Mouse (Mus musculus) embryonic facial prominence, embryonic 14.5 days (tissue): ENCODE data around the gene Macrod2. TPM values are rescaled to one million over a fixed set of nuclear protein-coding genes. Genes with fewer than 3 reads are reported as not detected.

Experiments used
- ATAC-seq: fragments of 200-750 bp; cut with Nextera tagmentation; 2 replicates; pipeline ENCODE4 v1.8.0; 2017; ENCODE audit warnings: low read depth, moderate number of reproducible peaks, moderate TSS enrichment
- DNase-seq: peaks from one replicate; pipeline ENCODE4 v3.0.0-alpha.2; 2015; ENCODE audit warnings: low spot score
- H3K27ac ChIP-seq: fragments of 300-500 bp; sonication (generic); replicated peaks from 2 replicates; pipeline ENCODE4 v1.5.1; 2014; ENCODE audit warnings: low read depth, mild to moderate bottlenecking, low read length, moderate library complexity
- H3K27me3 ChIP-seq: fragments of 300-500 bp; sonication (generic); replicated peaks from 2 replicates; pipeline ENCODE4 v1.6.1; 2014; ENCODE audit warnings: low read length; ENCODE audit not compliant: control insufficient read depth, insufficient read depth
- H3K36me3 ChIP-seq: fragments of 300-500 bp; sonication (generic); 2 replicates; pipeline ENCODE4 v1.6.1; 2014; ENCODE audit warnings: low read length, mixed read lengths; ENCODE audit not compliant: control insufficient read depth, insufficient read depth
- H3K4me1 ChIP-seq: fragments of 300-500 bp; sonication (generic); 2 replicates; pipeline ENCODE4 v1.6.1; 2014; ENCODE audit warnings: antibody characterized with exemption, low read length; ENCODE audit not compliant: control insufficient read depth, insufficient read depth
- H3K4me2 ChIP-seq: fragments of 300-500 bp; sonication (generic); 2 replicates; pipeline ENCODE4 v1.6.1; 2014; ENCODE audit warnings: low read depth, mild to moderate bottlenecking, low read length, moderate library complexity, mixed read lengths
- H3K4me3 ChIP-seq: fragments of 300-500 bp; sonication (generic); 2 replicates; pipeline ENCODE4 v1.5.1; 2014; ENCODE audit warnings: low read depth, mild to moderate bottlenecking, low read length
- H3K9ac ChIP-seq: fragments of 300-500 bp; sonication (generic); 2 replicates; pipeline ENCODE4 v1.6.1; 2014; ENCODE audit warnings: low read depth, mild to moderate bottlenecking, low read length, moderate library complexity, mixed read lengths
- H3K9me3 ChIP-seq: fragments of 300-500 bp; sonication (generic); 2 replicates; pipeline ENCODE4 v1.6.1; 2016; ENCODE audit warnings: low read length; ENCODE audit not compliant: control insufficient read depth
- WGBS: fragments of 180-500 bp; shearing (Covaris S2); extraction: QIAGEN DNeasy Blood & Tissue Kit; methylation state at CpG from one replicate; pipeline ENCODE4 v1.1.7; 2014; 5-methylcytosine and 5-hydroxymethylcytosine counted together
- polyA plus RNA-seq: library from polyadenylated mRNA; unstranded; fragments of >200 nt; fragmentation: Nextera tagmentation; extraction: Ambion mirVana; gene quantifications from 2 replicates; pipeline ENCODE4 v1.2.1, GENCODE M21; 2014

Gene Macrod2
- polyA plus RNA-seq, 1 experiment from 2014 or later, result 29.2 TPM

DNA sequence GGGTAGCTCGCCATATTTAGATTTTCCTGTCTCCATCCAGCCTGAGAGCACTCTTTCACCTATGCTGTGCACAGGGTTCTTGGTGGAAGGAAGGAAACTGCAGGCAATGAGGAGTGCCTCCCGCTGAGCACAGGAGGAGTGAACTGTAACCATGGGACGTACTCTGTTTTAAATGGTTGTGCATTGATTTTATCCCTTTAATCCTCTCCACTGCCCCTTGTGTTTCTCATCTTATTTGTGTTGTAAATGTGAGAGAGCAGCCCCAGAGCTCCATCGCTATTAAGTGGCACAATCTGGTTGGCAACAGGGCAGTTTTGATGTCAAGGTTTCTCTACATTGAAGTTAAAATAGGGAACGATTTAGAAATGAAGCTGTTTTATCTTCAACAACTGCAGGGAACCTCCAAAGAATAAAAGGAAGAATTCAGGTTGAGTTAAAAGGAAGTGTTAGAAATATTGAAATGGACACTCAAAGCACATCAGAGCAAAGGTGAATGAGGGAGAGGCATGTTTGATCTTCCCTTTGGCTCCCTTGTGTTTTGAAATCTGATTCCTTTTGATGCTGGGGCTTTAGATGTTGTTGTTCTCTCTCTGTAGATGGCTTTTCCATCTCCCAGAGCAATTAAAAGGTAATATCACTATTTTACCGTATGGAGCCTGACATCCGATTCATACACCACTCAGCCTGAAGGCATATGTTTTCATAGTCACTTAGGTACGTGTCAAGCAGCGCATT is 1467.6 kb downstream of the Macrod2 start:
- H3K27ac ChIP-seq, result no peak overlapping the region
- WGBS, result 46% methylated on average over 9 of the region's 9 CpGs
- H3K4me2 ChIP-seq, result no peak overlapping the region
- no peak overlapping the region for H3K9ac ChIP-seq
- H3K4me3 ChIP-seq, result no peak overlapping the region
- no peaks in the 10 kb centered on the region for H3K27me3 ChIP-seq
- ATAC-seq (no peak), DNase-seq (no peak)
- H3K4me1 ChIP-seq, result no peaks in the 10 kb centered on the region
- H3K36me3 ChIP-seq, result no peaks in the 10 kb centered on the region
- H3K9me3 ChIP-seq, result no peaks in the 10 kb centered on the region

DNA sequence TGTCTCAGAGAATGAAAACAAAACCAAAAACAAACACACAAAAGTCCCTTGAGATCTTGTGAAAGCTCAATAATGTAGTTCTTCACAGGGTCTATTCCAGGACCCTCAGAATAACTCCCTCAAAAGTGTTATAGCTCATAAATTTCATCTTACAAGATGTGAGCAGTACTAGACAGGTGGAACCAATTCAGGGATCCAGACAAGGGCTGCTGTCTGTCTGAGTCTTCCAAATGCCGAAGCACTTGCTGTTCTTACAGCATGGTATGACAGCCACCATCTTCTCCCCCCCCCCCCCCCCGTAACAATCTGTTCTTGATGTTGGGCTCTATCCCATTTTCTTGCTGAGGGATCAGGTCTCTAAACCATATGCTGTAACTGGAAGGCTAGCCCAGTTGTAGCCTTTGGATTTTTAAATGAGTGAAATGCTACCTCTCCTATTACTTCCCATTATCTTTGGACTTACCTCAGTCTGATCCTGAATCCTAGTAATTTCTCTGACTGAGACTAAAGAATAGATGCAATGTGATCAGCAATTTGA is 1468.6 kb downstream of the Macrod2 start:
- H3K4me3 ChIP-seq, result no peak overlapping the region
- H3K4me2 ChIP-seq, result no peak overlapping the region
- H3K27ac ChIP-seq, result no peak overlapping the region
- H3K9me3 ChIP-seq, result no peaks in the 10 kb centered on the region
- H3K36me3 ChIP-seq, result no peaks in the 10 kb centered on the region
- H3K9ac ChIP-seq, result no peak overlapping the region
- WGBS, result 45% methylated on average over 1 of the region's 2 CpGs
- no peaks in the 10 kb centered on the region for H3K27me3 ChIP-seq
- DNase-seq (no peak), ATAC-seq (no peak)
- H3K4me1 ChIP-seq, result no peaks in the 10 kb centered on the region

DNA sequence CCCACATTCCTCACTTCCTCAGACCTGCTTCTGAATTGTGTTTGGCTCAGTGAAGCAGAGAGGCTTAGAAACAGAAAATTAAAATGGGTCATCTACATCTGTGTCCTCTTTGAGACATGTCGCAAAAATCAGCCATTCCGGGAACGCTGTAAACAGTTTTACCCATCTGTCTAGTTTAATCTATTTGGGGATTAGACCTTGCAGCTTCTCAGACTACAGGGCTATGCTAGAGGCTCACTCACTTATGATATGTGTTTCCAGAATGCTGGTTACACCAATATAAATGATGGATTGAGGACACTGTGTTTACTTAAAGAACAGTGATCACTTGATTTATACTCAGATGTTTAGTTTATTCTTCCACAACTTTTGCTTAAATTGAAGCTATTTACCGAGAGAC is 1475.8 kb downstream of the Macrod2 start:
- 62% methylated on average over 4 of the region's 4 CpGs for WGBS
- DNase-seq, result no peak
- H3K4me2 ChIP-seq, result no peak overlapping the region

DNA sequence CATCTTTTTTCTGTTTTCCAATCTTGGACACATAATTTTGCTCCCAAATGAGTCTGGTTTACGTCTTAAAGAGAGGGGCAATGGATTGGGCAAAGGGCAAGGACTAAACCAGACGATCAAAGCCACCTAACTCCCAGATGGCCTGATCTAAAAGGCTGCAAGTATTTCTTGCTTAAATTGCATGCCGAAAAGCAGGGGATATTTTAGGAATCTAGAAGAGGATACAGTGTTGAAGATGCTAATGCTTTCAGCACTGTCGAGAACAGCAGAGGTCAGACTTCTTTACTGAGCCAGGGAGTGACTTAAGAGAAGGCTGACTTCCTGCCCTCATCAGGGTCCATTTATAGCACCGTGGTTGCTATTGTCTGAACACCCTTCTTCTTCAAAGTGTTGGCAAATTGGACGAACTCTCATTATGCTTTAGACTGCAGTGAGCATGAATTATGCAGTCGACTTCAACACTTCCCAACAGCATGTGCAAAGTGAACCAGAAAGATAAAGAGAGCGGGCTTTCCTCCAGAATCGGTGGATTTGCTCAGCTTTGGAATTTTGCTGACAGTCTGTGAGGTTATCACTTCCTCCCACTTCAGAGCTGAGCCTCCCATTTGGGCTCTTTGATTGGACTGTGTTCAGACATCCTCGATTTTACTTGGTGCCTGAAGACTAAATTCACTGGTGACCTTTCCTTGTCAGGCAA is 1481.2 kb downstream of the Macrod2 start:
- ATAC-seq (no peak), DNase-seq (peak; percentile 33)
- Histone ChIP-seq H3K27ac (no peak overlapping the region), H3K9ac (no peak overlapping the region), H3K36me3 (no peaks in the 10 kb centered on the region), H3K27me3 (no peaks in the 10 kb centered on the region), H3K4me3 (no peak overlapping the region), H3K4me1 (peaks cover 17% of the 10 kb centered on the region), H3K4me2 (no peak overlapping the region), H3K9me3 (no peaks in the 10 kb centered on the region)
- 41% methylated on average over 10 of the region's 10 CpGs for WGBS

More for the DNA sequence above, 1475.8 kb downstream of the Macrod2 start:
- no peak overlapping the region for H3K4me3 ChIP-seq
- H3K9ac ChIP-seq, result no peak overlapping the region
- H3K36me3 ChIP-seq, result no peaks in the 10 kb centered on the region
- no peak for ATAC-seq
- 0 out of 2 replicates have a peak, but pooled peaks cover 3% of the 10 kb centered on the region for H3K4me1 ChIP-seq
- H3K9me3 ChIP-seq, result no peaks in the 10 kb centered on the region
- H3K27me3 ChIP-seq, result no peaks in the 10 kb centered on the region
- H3K27ac ChIP-seq, result no peak overlapping the region

DNA sequence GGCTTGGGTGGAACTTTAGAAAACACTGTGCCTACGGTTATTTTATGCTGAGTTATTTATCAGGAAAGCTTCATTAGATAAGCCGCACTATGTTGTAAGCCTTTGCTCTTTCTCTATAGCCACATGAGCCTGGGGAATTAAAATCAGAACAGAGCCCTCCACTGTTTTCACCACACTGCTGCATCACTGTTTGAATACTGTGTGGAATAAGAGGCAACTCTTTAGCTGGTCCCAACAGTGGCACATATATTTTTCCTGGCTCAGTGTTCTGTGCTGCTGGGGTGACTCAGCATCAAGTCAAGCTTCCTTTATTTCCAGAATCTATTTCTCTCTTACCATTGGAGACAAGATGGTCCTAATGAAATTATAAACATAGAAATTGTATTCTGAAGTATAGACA is 1481.8 kb downstream of the Macrod2 start:
- no peak for DNase-seq
- H3K27me3 ChIP-seq, result no peaks in the 10 kb centered on the region
- H3K4me3 ChIP-seq, result no peak overlapping the region
- peaks cover 14% of the 10 kb centered on the region for H3K4me1 ChIP-seq
- H3K9ac ChIP-seq, result no peak overlapping the region
- ATAC-seq, result no peak
- H3K36me3 ChIP-seq, result no peaks in the 10 kb centered on the region
- 79% methylated on average over 2 of the region's 2 CpGs for WGBS
- H3K9me3 ChIP-seq, result no peaks in the 10 kb centered on the region
- no peak overlapping the region for H3K27ac ChIP-seq
- no peak overlapping the region for H3K4me2 ChIP-seq

DNA sequence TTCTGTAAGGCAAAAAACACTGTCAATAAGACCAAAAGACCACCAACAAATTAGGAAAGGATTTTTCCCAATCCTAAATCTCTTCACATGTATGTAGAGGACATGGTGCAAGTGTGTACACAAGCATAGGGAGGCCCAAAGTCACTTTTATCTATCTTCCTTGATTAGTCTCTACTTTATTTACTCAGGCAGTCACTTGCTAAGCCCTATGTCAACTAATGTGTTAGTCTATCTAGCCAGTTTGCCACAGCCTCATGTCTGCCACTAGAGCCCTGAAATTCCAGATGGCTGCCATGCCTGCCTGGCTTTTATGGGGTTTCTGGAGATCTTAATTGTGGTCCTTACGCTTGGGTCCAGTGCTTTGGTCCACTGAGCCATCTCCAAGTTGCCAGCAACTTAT is 1483.4 kb downstream of the Macrod2 start:
- Histone ChIP-seq H3K4me3 (no peak overlapping the region), H3K36me3 (no peaks in the 10 kb centered on the region), H3K9me3 (no peaks in the 10 kb centered on the region), H3K27me3 (no peaks in the 10 kb centered on the region), H3K27ac (no peak overlapping the region), H3K4me1 (peaks cover 14% of the 10 kb centered on the region), H3K9ac (no peak overlapping the region), H3K4me2 (no peak overlapping the region)
- DNase-seq (no peak), ATAC-seq (no peak)
- 90% methylated on average over 1 of the region's 1 CpGs for WGBS

DNA sequence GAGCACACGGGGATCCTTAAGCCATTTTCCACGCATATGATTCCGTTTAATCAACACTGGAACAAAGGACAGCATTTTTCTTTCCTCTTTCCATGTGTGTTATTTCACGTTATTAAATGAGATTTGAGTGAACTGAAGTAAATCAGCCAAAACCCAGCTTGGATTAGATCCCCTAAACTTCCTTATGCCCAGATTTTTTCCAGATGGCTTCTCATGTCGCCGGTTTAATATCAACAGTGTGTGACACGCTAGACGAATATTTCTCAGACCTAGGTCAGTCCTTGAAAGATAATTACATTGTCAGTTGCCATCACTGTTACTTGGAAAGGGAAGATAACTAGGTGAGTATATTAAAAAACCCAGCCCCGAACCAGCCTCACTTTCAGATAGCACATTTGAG is 1484.6 kb downstream of the Macrod2 start:
- ATAC-seq, result no peak
- H3K27ac ChIP-seq, result no peak overlapping the region
- H3K9ac ChIP-seq, result no peak overlapping the region
- no peaks in the 10 kb centered on the region for H3K27me3 ChIP-seq
- H3K4me3 ChIP-seq, result no peak overlapping the region
- DNase-seq, result peak; percentile 74
- peaks cover 14% of the 10 kb centered on the region for H3K4me1 ChIP-seq
- no peaks in the 10 kb centered on the region for H3K36me3 ChIP-seq
- 20% methylated on average over 9 of the region's 9 CpGs for WGBS
- 0 out of 2 replicates have a peak overlapping the region, but pooled peaks have one; percentile 12 for H3K4me2 ChIP-seq
- no peaks in the 10 kb centered on the region for H3K9me3 ChIP-seq

DNA sequence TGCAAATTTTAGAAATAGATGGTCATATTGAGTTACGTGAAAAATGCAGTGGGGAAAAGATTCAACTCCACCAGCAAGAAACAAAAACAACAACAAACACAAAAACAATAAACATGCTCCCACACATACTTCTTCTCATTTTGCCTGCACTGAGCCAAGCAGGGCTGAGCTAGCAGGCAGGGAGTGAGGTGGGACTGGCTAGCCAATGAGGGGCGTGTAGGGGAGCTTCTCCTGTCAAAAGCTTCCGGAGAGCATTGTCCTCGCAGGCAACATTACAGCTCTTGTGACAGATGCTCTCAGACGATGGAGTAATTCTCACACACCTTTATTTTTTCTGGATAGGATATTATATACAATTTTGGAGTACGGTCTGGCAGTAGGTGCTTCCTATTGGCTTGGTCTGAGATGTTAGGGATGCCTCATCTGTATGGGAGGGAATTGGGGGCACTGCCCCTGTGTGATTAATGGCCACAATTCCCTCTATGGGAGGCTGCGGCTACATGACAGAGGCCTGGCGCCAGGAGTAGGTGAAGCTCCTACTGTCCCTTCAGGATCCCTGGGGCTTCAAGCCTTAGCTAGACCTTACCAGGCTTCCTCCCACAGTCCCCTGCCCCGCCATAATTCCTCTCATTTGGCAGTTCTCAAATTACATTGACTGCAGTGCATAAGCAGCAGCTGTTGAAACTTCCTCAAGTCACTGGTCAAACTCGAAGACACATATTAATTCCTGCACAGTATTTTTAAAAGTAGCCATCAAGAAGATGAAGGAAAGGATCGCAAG is 1491.8 kb downstream of the Macrod2 start:
- Histone ChIP-seq H3K27me3 (no peaks in the 10 kb centered on the region), H3K9ac (no peak overlapping the region), H3K4me3 (no peak overlapping the region), H3K36me3 (no peaks in the 10 kb centered on the region), H3K4me1 (no peaks in the 10 kb centered on the region), H3K9me3 (no peaks in the 10 kb centered on the region), H3K4me2 (no peak overlapping the region), H3K27ac (no peak overlapping the region)
- WGBS, result 62% methylated on average over 11 of the region's 11 CpGs
- peak; percentile 52 for DNase-seq
- ATAC-seq, result no peak
